Mouse (Mus musculus) testis, postnatal 10 days (tissue): Measurements from ENCODE around the gene Tiam1.

Source experiments
- DNase-seq: peaks from one replicate; pipeline ENCODE4 v3.0.0; 2021; ENCODE audit warnings: low spot score

Tiam1 gene

GRCm38 (mm10) chr16:89796566-89796965, 347.0 kb downstream of the Tiam1 start:
- DNase-seq = peak; percentile 62

DNA sequence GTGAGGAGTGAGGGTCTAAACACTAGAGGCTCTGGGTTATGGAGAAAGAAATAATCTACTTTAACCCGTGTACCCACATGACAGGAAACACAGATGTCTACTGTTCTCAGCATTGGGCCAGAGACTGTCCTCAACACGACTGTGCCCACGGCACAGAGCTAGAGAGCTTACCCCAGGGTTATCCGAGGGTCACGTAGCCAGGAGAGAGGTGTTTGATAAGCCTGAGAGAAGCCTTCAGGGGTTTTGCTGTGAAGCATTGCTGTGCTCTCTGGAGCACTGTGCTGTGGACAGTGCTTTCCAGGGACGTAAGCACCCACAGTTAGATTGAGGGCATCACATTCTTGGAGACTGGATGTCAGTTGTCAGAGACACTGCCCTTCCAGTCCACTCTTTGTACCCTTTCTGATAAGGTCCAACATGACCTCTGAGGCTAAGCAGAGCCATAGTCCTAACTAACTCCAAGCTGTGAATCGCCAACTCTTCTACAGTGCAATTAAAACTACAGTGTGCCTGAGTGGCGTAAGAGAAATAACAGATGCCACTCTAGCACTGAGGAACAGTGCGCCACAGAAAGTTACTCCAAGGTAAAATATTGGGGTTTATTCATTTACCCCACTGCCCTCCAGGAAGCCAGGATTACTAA, 353.7 kb downstream of the Tiam1 start:
- DNase-seq = no peak

- no peak for DNase-seq
Observed at GRCm38 (mm10) chr16:89785795-89786194, 357.8 kb downstream of the Tiam1 start.

GRCm38 (mm10) chr16:89779705-89780104, 363.9 kb downstream of the Tiam1 start:
- no peak for DNase-seq

GRCm38 (mm10) chr16:89777450-89777849, 366.1 kb downstream of the Tiam1 start:
- no peak for DNase-seq

GRCm38 (mm10) chr16:89774553-89774913, 369.0 kb downstream of the Tiam1 start:
- no peak for DNase-seq

GRCm38 (mm10) chr16:89773657-89774552, 369.7 kb downstream of the Tiam1 start:
- DNase-seq = peak; percentile 93

GRCm38 (mm10) chr16:89765919-89766318, 377.6 kb downstream of the Tiam1 start:
- DNase-seq = no peak

DNA sequence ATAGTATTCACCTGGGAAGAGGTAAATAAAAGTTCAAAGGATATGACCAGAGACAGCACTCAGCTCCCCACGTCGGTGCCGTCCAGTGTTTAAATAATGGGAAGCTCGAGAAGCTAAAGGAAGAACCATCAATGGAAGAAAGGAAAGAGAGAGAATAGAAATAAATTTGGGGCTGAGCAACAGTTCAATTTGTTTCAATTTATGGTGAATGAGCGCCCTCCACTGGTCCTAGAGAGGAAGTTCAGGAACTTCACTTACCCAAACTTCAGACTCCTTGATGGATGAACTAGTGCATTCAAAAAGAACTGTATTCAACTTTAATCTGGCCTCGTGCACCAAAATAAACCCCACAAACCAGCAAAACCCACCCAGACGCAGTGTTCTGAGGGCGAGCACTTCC, 378.1 kb downstream of the Tiam1 start:
- no peak for DNase-seq

DNA sequence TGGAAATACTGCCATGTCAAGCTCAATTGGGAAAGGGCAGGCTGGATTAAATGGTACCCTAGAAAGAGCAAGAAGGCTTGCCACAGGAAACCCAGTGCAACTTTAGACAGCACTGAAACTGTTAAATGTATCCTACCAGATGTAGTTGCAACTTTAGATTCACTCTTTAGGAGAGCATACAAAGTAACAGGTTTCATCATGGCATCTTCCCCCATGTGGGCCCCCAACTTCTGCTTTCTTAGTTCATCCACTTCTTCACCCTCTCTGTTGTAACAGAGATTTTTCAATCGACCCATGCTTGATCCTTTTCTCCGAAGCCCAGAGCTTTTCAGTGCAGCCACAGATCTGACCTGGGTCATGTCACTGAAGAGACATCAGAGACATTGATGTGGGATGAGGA, 379.8 kb downstream of the Tiam1 start:
- DNase-seq = no peak

GRCm38 (mm10) chr16:89762523-89762922, 381.0 kb downstream of the Tiam1 start:
- no peak for DNase-seq

DNA sequence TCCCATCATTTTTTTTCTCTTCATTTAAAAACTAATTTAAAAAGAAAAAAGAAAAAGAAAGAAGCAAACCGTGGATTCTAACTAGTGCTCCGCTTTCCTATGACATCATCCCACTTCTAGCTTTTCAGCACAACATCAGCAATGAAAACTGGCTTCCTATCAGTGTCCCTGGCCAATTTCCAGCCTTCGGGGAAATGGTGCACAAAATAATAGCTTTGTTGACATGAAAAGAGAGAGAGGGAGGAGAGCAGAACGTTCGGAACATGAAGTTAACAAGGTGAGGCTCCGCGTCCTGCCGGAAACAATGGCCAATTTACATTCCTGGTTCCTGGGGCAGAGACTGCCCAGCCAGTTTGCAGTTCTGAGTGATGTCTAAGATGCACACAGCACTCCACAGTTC, 381.5 kb downstream of the Tiam1 start:
- no peak for DNase-seq

DNA sequence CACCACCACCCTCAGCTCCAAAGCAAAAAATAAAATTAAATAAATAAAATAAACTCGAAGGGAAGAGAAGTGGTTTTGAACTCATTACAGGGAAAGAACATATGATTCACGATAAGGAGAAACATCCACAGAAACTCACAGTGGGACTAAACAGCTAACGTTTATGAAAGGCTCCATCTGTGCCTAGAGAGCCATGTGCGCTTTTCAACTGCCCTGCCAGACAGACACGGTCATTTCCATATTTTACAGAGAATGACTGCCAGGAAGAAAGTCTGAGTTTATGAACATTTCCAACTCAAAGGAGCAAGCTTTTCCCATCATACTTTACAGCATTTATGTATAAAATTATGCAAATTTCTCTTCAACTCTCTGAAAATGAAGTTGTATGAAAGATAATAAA, 386.2 kb downstream of the Tiam1 start:
- no peak for DNase-seq

DNA sequence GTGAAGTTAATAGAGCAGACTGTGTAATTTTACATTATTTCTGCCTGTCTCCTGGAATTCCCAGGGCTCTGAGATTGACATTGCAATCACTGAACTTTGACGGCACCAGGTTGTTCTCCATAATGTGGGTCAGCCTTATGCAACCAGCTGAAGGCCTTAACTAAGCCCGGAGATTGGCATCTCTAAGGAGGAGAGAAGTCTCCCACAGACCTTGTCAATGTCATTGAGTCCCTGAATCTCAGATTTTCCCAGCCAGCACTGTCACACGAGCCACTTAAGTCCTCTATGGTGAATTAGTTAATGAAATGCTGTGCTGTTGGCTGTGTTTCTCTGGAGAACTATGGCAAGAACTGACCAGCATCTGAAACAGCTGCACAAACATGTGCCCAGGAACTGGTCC, 388.9 kb downstream of the Tiam1 start:
- DNase-seq = no peak

GRCm38 (mm10) chr16:89747864-89748263, 395.7 kb downstream of the Tiam1 start:
- DNase-seq = no peak

GRCm38 (mm10) chr16:89739559-89739958, 404.0 kb downstream of the Tiam1 start:
- DNase-seq = no peak

- DNase-seq = no peak
Observed at GRCm38 (mm10) chr16:89738963-89739362, 404.6 kb downstream of the Tiam1 start.
